Mouse (Mus musculus): ENCODE data around the gene Paqr9. TPM values are rescaled to one million over a fixed set of nuclear protein-coding genes. Genes with fewer than 3 reads are reported as not detected.

Paqr9 gene
- polyA plus RNA-seq (2012; rRNA removed): 1.3 and 1.5 TPM in 2 replicates

GRCm38 (mm10) chr9:95559059-95559935 lies at the start of gene Paqr9:
Paqr9 (plus strand) TSS chr9:95559657.

GRCm38 (mm10) chr9:95511472-95512330 lies 47.8 kb upstream of the Paqr9 start, which contains the start of gene U2surp:
U2surp (minus strand) TSS chr9:95511996.

Other genes starting within 250 kb of the Paqr9 start
- 6.2 and 6.6 TPM in 2 replicates for gene Chst2, start 152.9 kb upstream of the Paqr9 start, polyA plus RNA-seq (2012; rRNA removed)
- 52.9 and 79.3 TPM in 2 replicates for gene U2surp, start 47.7 kb upstream of the Paqr9 start, polyA plus RNA-seq (2012; rRNA removed)
- gene Pcolce2, start 77.9 kb downstream of the Paqr9 start, polyA plus RNA-seq (2012; rRNA removed): 0.64 and 0.77 TPM in 2 replicates
- gene Trpc1, start 190.7 kb downstream of the Paqr9 start, polyA plus RNA-seq (2012; rRNA removed): 4.1 TPM in 2 replicates

All from central nervous system, embryonic 11.5 days (tissue).